ENCODE assay signal across 8 mouse cellular contexts in genomic region chr1:91365816-91366214, GRCm38 (mm10). TPM values are rescaled to one million over a fixed set of nuclear protein-coding genes. Genes with fewer than 3 reads are reported as not detected.
DNase-seq lines count a peak whose midpoint lies in the region; ATAC-seq and TF ChIP-seq lines count a peak whose summit lies in the region.

No protein-coding gene starts in this region.

- H3K27me3 ChIP-seq in lung, embryonic 14.5 days (ENCODE audit: insufficient read depth, low read length) = 0 out of 2 replicates have a peak, but pooled peaks cover 5% of the 10 kb centered on the region
- H3K27me3 ChIP-seq in forebrain, embryonic 11.5 days (ENCODE audit: control insufficient read depth, insufficient read depth, low read length) = peaks cover 9% of the 10 kb centered on the region
- H3K27me3 ChIP-seq in limb, embryonic 13.5 days = peaks cover 15% of the 10 kb centered on the region; the same call in 1 of the 2 replicates
- peaks cover 22% of the 10 kb centered on the region for H3K27me3 ChIP-seq in neural tube, embryonic 15.5 days (replicated peaks)

- peak overlapping the region; percentile 50 for H3K4me3 ChIP-seq in lung, embryonic 14.5 days (ENCODE audit: low read depth, low read length)
- H3K4me3 ChIP-seq in forebrain, embryonic 11.5 days (ENCODE audit: low read depth, low read length) = peak overlapping the region; percentile 42; the same call in 1 of the 2 replicates
- peak overlapping the region; percentile 53 for H3K4me3 ChIP-seq in limb, embryonic 13.5 days
- peak overlapping the region; percentile 36 for H3K4me3 ChIP-seq in neural tube, embryonic 15.5 days (replicated peaks)

- no peak overlapping the region for H3K27ac ChIP-seq in lung, embryonic 14.5 days (ENCODE audit: low read depth)
- no peak overlapping the region for H3K27ac ChIP-seq in forebrain, embryonic 11.5 days (ENCODE audit: low read depth, low read length)
- no peak overlapping the region for H3K27ac ChIP-seq in limb, embryonic 13.5 days
- no peak overlapping the region for H3K27ac ChIP-seq in neural tube, embryonic 15.5 days (replicated peaks)

- WGBS in lung, embryonic 14.5 days = 18% methylated on average over 8 of the region's 8 CpGs
- WGBS in forebrain, embryonic 11.5 days = 25% methylated on average over 8 of the region's 8 CpGs
- WGBS in limb, embryonic 13.5 days = 25% methylated on average over 8 of the region's 8 CpGs
- WGBS in neural tube, embryonic 15.5 days = 32% methylated on average over 8 of the region's 8 CpGs

- peaks cover 5% of the 10 kb centered on the region; the same call in 1 of the 2 replicates for H3K9me3 ChIP-seq in lung, embryonic 14.5 days (ENCODE audit: low read depth, low read length)
- H3K9me3 ChIP-seq in forebrain, embryonic 11.5 days (ENCODE audit: control insufficient read depth, low read length) = no peaks in the 10 kb centered on the region; the same call in 1 of the 2 replicates
- no peaks in the 10 kb centered on the region for H3K9me3 ChIP-seq in limb, embryonic 13.5 days
- H3K9me3 ChIP-seq in neural tube, embryonic 15.5 days (replicated peaks) = no peaks in the 10 kb centered on the region

- ATAC-seq in lung, embryonic 14.5 days (ENCODE audit: insufficient read depth) = peak; percentile 10; the same call in 1 of the 2 replicates
- ATAC-seq in forebrain, embryonic 11.5 days (replicated peaks; ENCODE audit: low FRiP score) = 0 out of 2 replicates have a peak, but pooled peaks have one; percentile 4
- ATAC-seq in limb, embryonic 13.5 days (ENCODE audit: low FRiP score, low read depth) = no peak
- no peak for ATAC-seq in neural tube, embryonic 15.5 days (ENCODE audit: low FRiP score)

- H3K4me1 ChIP-seq in lung, embryonic 14.5 days (ENCODE audit: insufficient read depth) = no peaks in the 10 kb centered on the region
- peaks cover 3% of the 10 kb centered on the region; the same call in 1 of the 2 replicates for H3K4me1 ChIP-seq in forebrain, embryonic 11.5 days (replicated peaks; ENCODE audit: control insufficient read depth, insufficient read depth, low read length)
- H3K4me1 ChIP-seq in limb, embryonic 13.5 days = peaks cover 17% of the 10 kb centered on the region
- peaks cover 10% of the 10 kb centered on the region for H3K4me1 ChIP-seq in neural tube, embryonic 15.5 days

- peak overlapping the region; percentile 96 for H3K4me2 ChIP-seq in lung, embryonic 14.5 days
- peak overlapping the region; percentile 76; the same call in 1 of the 2 replicates for H3K4me2 ChIP-seq in forebrain, embryonic 11.5 days (ENCODE audit: low read depth, low read length, severe bottlenecking)
- H3K4me2 ChIP-seq in limb, embryonic 13.5 days (replicated peaks) = peak overlapping the region; percentile 93
- H3K4me2 ChIP-seq in neural tube, embryonic 15.5 days = peak overlapping the region; percentile 65

- no peak for TF ChIP-seq CTCF in lung, embryonic 14.5 days (IDR thresholded peaks at IDR 0.05; ENCODE audit: low read depth)

- peak overlapping the region; percentile 69; the same call in 1 of the 2 replicates for H3K9ac ChIP-seq in lung, embryonic 14.5 days
- H3K9ac ChIP-seq in forebrain, embryonic 11.5 days (ENCODE audit: low read length) = peak overlapping the region; percentile 61; the same call in 1 of the 2 replicates
- H3K9ac ChIP-seq in limb, embryonic 13.5 days = peak overlapping the region; percentile 73
- no peak overlapping the region for H3K9ac ChIP-seq in neural tube, embryonic 15.5 days (replicated peaks)

- peaks cover 13% of the 10 kb centered on the region; the same call in 1 of the 2 replicates for H3K36me3 ChIP-seq in lung, embryonic 14.5 days (ENCODE audit: insufficient read depth)
- H3K36me3 ChIP-seq in forebrain, embryonic 11.5 days (ENCODE audit: control insufficient read depth, insufficient read depth, low read length) = no peaks in the 10 kb centered on the region; the same call in 1 of the 2 replicates
- H3K36me3 ChIP-seq in limb, embryonic 13.5 days = peaks cover 11% of the 10 kb centered on the region
- peaks cover 3% of the 10 kb centered on the region; the same call in 1 of the 2 replicates for H3K36me3 ChIP-seq in neural tube, embryonic 15.5 days

- peak; percentile 37 for DNase-seq in lung, embryonic 14.5 days
- no peak for DNase-seq in lung, postnatal 36 days
- no peak for DNase-seq in forebrain, embryonic 11.5 days (ENCODE audit: low spot score)
- no peak for DNase-seq in frontal cortex, adult 2 months (ENCODE audit: extremely low spot score in 1 of 2, low spot score in 1 of 2)
- DNase-seq in embryo, embryonic 10.5 days (ENCODE audit: low spot score) = no peak
- DNase-seq in spleen, adult 12 weeks (ENCODE audit: low spot score) = no peak

RNA-seq across cellular contexts. Expression of gene Erfe, which starts 0.4 kb away (rescaled TPM):
- 2.7 TPM in 2 replicates for polyA plus RNA-seq in lung, embryonic 14.5 days (2014; fragmentation: Nextera tagmentation; extraction: Ambion mirVana)
- 0.91 and 2.0 TPM in 2 replicates for polyA plus RNA-seq in forebrain, embryonic 11.5 days (2014; fragmentation: Nextera tagmentation; extraction: Ambion mirVana)
- 2.0 and 2.1 TPM in 2 replicates for polyA plus RNA-seq in limb, embryonic 13.5 days (2015; fragmentation: Nextera tagmentation; extraction: Ambion mirVana)
- 0.06 and 1.2 TPM in 2 replicates for polyA plus RNA-seq in neural tube, embryonic 15.5 days (2015; fragmentation: Nextera tagmentation; extraction: Ambion mirVana)
- polyA plus RNA-seq in frontal cortex, adult 2 months (2012; rRNA removed) = 0.72 and 1.4 TPM in 2 replicates

RNA-seq across cellular contexts. Expression of gene Klhl30, which starts 15.0 kb away (rescaled TPM):
- polyA plus RNA-seq in lung, embryonic 14.5 days (2014; fragmentation: Nextera tagmentation; extraction: Ambion mirVana) = 0.08 and 1.3 TPM in 2 replicates
- polyA plus RNA-seq in forebrain, embryonic 11.5 days (2014; fragmentation: Nextera tagmentation; extraction: Ambion mirVana) = not detected in 2 replicates
- 1.6 and 1.8 TPM in 2 replicates for polyA plus RNA-seq in limb, embryonic 13.5 days (2015; fragmentation: Nextera tagmentation; extraction: Ambion mirVana)
- 0.24 and 0.26 TPM in 2 replicates for polyA plus RNA-seq in neural tube, embryonic 15.5 days (2015; fragmentation: Nextera tagmentation; extraction: Ambion mirVana)
- 4.8 and 5.0 TPM in 2 replicates for polyA plus RNA-seq in frontal cortex, adult 2 months (2012; rRNA removed)

RNA-seq across cellular contexts. Expression of gene Ilkap, which starts 32.8 kb away (rescaled TPM):
- polyA plus RNA-seq in lung, embryonic 14.5 days (2014; fragmentation: Nextera tagmentation; extraction: Ambion mirVana) = 140 and 144 TPM in 2 replicates
- polyA plus RNA-seq in forebrain, embryonic 11.5 days (2014; fragmentation: Nextera tagmentation; extraction: Ambion mirVana) = 161 and 166 TPM in 2 replicates
- polyA plus RNA-seq in limb, embryonic 13.5 days (2015; fragmentation: Nextera tagmentation; extraction: Ambion mirVana) = 163 and 172 TPM in 2 replicates
- polyA plus RNA-seq in neural tube, embryonic 15.5 days (2015; fragmentation: Nextera tagmentation; extraction: Ambion mirVana) = 144 and 149 TPM in 2 replicates
- 92.2 and 97.3 TPM in 2 replicates for polyA plus RNA-seq in frontal cortex, adult 2 months (2012; rRNA removed)

RNA-seq across cellular contexts. Expression of gene Espnl, which starts 43.9 kb away (rescaled TPM):
- not detected in 2 replicates for polyA plus RNA-seq in lung, embryonic 14.5 days (2014; fragmentation: Nextera tagmentation; extraction: Ambion mirVana)
- 0.04 and 0.08 TPM in 2 replicates for polyA plus RNA-seq in forebrain, embryonic 11.5 days (2014; fragmentation: Nextera tagmentation; extraction: Ambion mirVana)
- 0.04 and 0.05 TPM in 2 replicates for polyA plus RNA-seq in limb, embryonic 13.5 days (2015; fragmentation: Nextera tagmentation; extraction: Ambion mirVana)
- polyA plus RNA-seq in neural tube, embryonic 15.5 days (2015; fragmentation: Nextera tagmentation; extraction: Ambion mirVana) = 0.08 and 0.09 TPM in 2 replicates
- polyA plus RNA-seq in frontal cortex, adult 2 months (2012; rRNA removed) = 0.21 and 0.28 TPM in 2 replicates

RNA-seq across cellular contexts. Expression of gene Hes6, which starts 48.0 kb away (rescaled TPM):
- polyA plus RNA-seq in lung, embryonic 14.5 days (2014; fragmentation: Nextera tagmentation; extraction: Ambion mirVana) = 53.7 and 56.4 TPM in 2 replicates
- 258 and 260 TPM in 2 replicates for polyA plus RNA-seq in forebrain, embryonic 11.5 days (2014; fragmentation: Nextera tagmentation; extraction: Ambion mirVana)
- polyA plus RNA-seq in limb, embryonic 13.5 days (2015; fragmentation: Nextera tagmentation; extraction: Ambion mirVana) = 114 and 117 TPM in 2 replicates
- 114 and 172 TPM in 2 replicates for polyA plus RNA-seq in neural tube, embryonic 15.5 days (2015; fragmentation: Nextera tagmentation; extraction: Ambion mirVana)
- polyA plus RNA-seq in frontal cortex, adult 2 months (2012; rRNA removed) = 20.7 and 25.9 TPM in 2 replicates

Comparison
In these comparisons a context has a peak if more than half of its experiments do, and no peak if none do; other contexts are left out.
1. ATAC-seq: peak in lung, embryonic 14.5 days (single experiment) and forebrain, embryonic 11.5 days (single experiment); none in limb, embryonic 13.5 days (single experiment) and neural tube, embryonic 15.5 days (single experiment).
2. Peak in every context shown above with its lines, with median percentiles within 50 percentile points of each other: H3K4me2 ChIP-seq and H3K4me3 ChIP-seq.